Mouse (Mus musculus) layer of hippocampus, adult 6 months (tissue): Measurements from ENCODE around the gene B9d1. TPM values are rescaled to one million over a fixed set of nuclear protein-coding genes. Genes with fewer than 3 reads are reported as not detected.

Experiments
- long read RNA-seq, 2 experiments: library from polyadenylated mRNA; unstranded; transcript quantifications; one replicate each; pipeline ENCODE4 v2.0.0; 2019 to 2020
- polyA plus RNA-seq: library from polyadenylated mRNA; unstranded; fragments of <200 nt; fragmentation: Nextera tagmentation; gene quantifications from 2 replicates; pipeline ENCODE4 v1.2.3, GENCODE M21; 2021

Gene B9d1
- polyA plus RNA-seq, result 52.5 and 61.4 TPM in 2 replicates
- long read RNA-seq, experiment 1, transcript B9d1-201 (7 exons, 817 nt), result major isoform, 18 of 23 reads
- long read RNA-seq, experiment 1, partial matches to known transcripts, result 0 of 23 reads
- long read RNA-seq, experiment 1, other reads (novel, unspliced or antisense), result 1 of 23 reads
- long read RNA-seq, experiment 2, transcript B9d1-201 (7 exons, 817 nt), result major isoform, 5 of 29 reads
- long read RNA-seq, experiment 2, partial matches to known transcripts, result 0 of 29 reads
- long read RNA-seq, experiment 2, other reads (novel, unspliced or antisense), result 22 of 29 reads

DNA sequence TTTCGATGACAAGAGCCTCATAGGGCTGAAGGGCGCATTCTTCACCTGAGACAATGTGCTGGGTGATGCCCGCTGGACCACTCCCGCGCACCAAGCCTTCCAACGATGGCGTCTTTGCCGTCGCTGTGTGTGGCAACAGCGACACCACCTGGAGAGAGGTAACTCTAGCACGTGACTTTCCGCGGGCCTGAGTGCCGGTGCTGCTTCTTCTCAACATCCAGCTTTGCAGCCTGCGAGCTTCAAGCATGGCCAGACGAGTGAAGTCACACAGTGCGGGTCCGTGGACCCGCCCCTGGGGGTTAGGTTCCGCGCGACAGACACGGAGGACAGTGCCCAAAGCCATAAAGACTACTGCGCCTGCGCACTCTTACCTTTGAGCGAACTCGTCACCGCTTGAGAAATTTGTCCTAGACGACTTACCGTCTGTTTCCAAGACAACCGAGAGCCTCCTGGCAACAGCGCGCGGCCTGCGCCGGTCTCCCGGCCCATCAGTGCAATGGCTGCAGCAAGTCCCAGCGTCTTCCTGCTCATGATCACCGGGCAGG, at the start of gene B9d1:
TSS of gene B9d1 (plus strand) at position 432 of the 545 bp plus-strand sequence.

GRCm38 (mm10) chr11:61484613-61485540, 20.1 kb upstream of the B9d1 start, which contains the start of gene Mfap4:
TSS of gene Mfap4 (plus strand) at chr11:61485431.

DNA sequence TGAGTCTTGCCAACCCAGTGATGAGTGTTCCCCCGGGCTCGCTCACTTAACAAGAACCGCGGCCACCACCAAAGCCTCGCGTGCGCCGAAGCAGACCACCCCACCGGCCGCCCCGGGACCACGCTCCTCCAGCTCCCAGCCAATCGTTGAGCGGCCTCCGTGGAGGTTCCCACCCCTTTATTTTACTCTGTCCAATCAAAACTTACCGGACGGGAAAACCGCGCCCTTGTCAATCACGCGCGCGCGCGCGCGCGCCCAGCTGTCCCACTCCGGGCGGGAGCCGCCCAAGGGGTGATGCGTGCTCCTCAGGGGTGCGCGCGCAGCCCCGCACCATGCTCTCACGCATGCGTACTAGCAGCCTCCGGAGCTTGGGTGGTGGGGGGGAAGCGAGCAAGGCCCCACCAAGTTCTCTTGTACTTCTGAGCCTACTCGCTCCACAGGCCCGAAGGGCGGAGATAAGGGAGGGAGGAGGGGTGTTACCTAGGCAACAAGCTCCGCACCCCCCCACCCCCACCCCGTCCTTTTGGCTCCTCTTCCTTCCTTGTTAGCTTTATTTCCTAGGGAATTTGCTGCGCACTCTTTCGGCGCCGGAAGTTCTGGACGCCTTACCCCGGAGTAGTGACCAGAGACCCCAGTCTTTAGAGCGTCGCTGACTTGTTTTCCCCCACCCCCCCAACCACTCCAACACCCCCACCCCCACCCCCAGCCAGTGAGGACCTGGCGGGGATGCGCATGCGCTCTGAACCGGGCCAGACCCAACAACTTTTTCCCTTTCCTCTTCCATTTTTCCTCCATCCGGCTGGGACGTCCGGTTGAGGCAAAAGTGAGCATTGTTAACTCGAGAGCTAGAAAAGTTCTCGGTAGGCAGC, 10.6 kb upstream of the B9d1 start, which contains the start of gene Mapk7:
TSS of gene Mapk7 (minus strand) at position 278 of the 869 bp plus-strand sequence.

Other genes starting within 250 kb of the B9d1 start
- 35.9 and 36.9 TPM in 2 replicates for gene Aldh3a2, start 237.7 kb upstream of the B9d1 start, polyA plus RNA-seq
- not detected in 2 replicates for gene Slc47a2, start 162.3 kb upstream of the B9d1 start, polyA plus RNA-seq
- gene Slc47a1, start 126.8 kb upstream of the B9d1 start, polyA plus RNA-seq, result 0.48 and 0.69 TPM in 2 replicates
- gene Rnf112, start 51.0 kb upstream of the B9d1 start, polyA plus RNA-seq, result 20.2 and 24.6 TPM in 2 replicates
- 3.6 and 5.5 TPM in 2 replicates for gene Mfap4, start 19.7 kb upstream of the B9d1 start, polyA plus RNA-seq
- gene Mapk7, start 10.7 kb upstream of the B9d1 start, polyA plus RNA-seq, result 15.7 and 16.4 TPM in 2 replicates
- 134 and 150 TPM in 2 replicates for gene Epn2, start 74.5 kb downstream of the B9d1 start, polyA plus RNA-seq
- 9.0 and 10.4 TPM in 2 replicates for gene Grap, start 148.1 kb downstream of the B9d1 start, polyA plus RNA-seq
- 0.05 TPM in 2 replicates for gene Fam83g, start 178.9 kb downstream of the B9d1 start, polyA plus RNA-seq
- gene Slc5a10, start 215.7 kb downstream of the B9d1 start, polyA plus RNA-seq, result 0.09 and 0.21 TPM in 2 replicates